Mouse (Mus musculus) large intestine, adult 2 months (tissue): ENCODE results near the gene Mcf2l. TPM values are rescaled to one million over a fixed set of nuclear protein-coding genes. Genes with fewer than 3 reads are reported as not detected.

Source experiments
- DNase-seq: peaks from one replicate; pipeline ENCODE4 v3.0.0-alpha.2; 2012; ENCODE audit warnings: low read depth, low spot score
- WGBS: fragments of 180-500 bp; shearing (Covaris S2); methylation state at CpG from one replicate; pipeline ENCODE4 v1.1.7; 2018; 5-methylcytosine and 5-hydroxymethylcytosine counted together
- polyA plus RNA-seq: library from polyadenylated mRNA; depleted of rRNA; stranded (reverse); fragments of >200 nt; gene quantifications from 2 replicates; pipeline ENCODE4 v1.2.3, GENCODE M21; 2012

The Mcf2l gene
- polyA plus RNA-seq, 1 experiment = 14.1 TPM

DNA sequence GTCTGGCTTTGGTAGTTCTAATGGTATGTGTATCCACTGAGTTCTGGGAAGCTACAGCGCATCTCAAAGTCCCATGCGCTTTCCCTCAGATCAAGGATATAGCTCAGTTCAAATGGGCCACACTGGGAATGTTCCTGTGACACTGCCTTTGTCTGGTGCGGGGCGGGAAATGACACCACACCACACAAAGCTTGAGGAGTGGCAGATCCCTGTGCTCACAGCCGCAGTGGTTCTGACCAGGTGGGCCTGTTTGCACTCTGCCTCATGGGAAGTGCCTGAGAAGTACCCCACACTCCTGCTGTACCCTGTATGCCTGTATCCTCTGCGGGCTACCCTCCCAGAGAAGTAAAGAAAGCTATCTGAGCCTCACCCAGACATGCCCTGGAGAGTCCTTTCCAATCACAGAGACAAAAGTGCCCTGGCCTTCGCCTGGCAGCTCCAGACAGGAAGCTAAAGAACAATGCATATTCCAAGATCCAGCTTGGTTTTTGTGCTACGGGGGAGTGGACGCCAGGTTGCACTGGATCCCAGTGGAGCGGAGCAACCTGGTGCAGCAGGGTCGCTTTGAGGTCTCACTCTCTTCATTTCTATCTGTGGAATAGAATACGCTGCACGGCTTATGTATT is 30.3 kb downstream of the Mcf2l start:
- 88% methylated on average over 13 of the region's 13 CpGs for WGBS
- no peak for DNase-seq

DNA sequence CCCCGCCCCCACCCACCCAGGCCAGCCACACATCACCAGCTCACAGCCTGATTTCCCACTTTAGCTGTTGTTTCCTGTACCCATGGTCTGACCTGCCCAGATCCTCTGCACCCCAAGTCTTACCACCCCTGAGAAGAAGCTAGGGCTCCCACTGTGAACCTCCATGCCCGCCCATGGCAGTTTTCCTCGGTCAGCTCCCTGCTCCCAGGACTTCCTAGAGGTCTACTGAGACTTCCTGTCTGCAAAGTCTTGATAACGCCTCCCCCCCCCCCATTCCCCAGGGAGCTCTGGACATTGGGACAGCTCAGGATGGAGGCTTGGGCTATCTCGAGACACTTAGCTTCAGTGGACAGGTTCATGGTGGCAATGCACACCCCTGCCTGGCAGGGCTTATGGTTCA is 31.5 kb downstream of the Mcf2l start:
- 71% methylated on average over 5 of the region's 5 CpGs for WGBS
- DNase-seq = no peak

DNA sequence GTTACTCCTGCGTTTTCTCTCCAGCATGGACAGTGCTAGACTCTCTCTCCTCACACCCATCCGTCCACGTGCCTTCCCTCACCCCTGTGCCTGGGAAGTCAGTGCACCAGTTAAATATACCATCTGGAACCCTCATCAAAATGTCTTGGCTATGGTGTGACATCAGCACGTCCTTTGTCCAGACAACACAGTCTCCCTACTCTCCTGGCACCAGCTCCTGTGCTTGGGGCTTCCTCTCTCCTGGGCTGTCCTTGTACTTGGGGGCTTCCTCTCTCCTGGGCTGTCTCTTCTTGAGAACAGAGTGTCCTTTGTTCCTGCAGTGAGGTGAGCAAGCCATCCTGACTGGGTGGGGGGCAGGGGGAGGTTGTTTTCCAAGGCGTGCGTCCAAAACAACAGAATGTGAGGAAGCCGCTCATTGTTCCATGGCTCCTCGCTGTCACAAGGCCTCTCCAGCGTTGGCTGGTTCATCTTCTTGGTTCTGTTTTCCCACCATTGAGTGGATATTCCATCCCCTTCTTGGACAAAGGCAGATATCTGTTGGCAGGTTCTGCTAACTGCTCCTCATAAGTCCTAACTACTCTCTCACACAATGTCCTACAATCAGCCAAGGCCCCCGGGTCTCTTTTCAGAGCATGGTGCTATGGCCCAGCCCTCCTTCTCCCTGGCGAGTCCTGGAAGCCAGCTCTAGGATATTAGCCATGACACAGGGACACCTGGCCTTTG is 32.2 kb downstream of the Mcf2l start:
- no peak for DNase-seq

DNA sequence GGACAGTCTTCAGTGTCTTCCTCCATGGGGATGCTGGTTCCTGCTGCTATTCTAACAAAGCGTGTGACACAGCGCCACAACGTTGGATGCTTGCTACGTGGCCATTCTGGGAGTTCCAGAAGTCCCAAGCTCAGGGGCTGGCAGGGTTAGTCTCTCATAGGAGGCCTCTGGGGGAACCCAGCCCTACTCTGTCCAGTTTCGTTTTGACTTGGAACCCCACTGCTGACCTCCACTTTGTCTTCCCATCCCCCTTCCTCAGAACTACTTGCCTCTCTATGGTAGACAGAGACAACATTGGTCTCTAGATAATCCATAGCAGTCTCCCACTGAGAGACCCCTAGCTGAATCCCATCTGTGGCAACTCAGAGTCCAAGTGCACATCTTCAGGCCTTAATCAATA is 33.0 kb downstream of the Mcf2l start:
- WGBS = 83% methylated on average over 5 of the region's 5 CpGs
- no peak for DNase-seq

More for the DNA sequence above, 32.2 kb downstream of the Mcf2l start:
- 79% methylated on average over 11 of the region's 11 CpGs for WGBS

DNA sequence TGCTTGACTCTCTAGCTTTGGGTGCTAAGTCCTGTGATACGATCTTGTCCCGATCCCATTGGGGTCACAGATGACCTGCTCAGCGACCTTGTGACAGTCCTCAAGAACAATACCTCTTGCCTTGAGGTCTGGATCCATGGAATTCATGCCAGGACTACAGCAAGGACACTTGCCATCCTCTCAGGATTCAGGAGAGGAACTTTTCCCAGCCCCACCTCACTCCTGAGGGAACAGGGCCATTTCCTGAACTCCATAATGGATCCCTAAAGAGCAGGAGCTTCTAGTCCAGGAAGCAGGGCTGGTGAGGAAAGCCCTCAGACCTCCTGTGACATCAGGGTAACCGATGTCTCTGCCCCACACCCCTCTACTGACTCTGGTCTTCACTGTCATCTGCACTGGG is 34.1 kb downstream of the Mcf2l start:
- WGBS = 74% methylated on average over 4 of the region's 4 CpGs
- DNase-seq = no peak

DNA sequence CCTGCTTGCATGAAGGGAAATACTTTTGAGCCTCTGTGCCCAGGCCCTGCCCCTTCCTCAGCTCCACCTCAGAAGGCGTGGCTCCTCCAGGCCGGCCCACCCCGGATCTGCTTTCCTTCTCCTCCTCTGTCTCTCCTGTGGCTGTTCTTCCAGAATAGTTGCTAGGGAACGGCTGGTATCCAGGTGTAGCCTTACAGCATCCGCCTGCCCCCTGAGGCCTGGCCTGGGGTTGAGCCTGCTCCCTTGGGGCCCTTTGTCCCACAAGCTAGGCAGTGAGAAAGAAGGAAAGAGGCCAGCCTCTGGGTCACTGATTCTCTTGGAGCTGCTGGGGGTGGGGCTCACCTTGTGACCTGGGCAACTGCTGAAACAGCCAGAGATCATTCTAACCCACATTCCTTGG is 38.4 kb downstream of the Mcf2l start:
- DNase-seq = no peak
- WGBS = 27% methylated on average over 5 of the region's 5 CpGs

DNA sequence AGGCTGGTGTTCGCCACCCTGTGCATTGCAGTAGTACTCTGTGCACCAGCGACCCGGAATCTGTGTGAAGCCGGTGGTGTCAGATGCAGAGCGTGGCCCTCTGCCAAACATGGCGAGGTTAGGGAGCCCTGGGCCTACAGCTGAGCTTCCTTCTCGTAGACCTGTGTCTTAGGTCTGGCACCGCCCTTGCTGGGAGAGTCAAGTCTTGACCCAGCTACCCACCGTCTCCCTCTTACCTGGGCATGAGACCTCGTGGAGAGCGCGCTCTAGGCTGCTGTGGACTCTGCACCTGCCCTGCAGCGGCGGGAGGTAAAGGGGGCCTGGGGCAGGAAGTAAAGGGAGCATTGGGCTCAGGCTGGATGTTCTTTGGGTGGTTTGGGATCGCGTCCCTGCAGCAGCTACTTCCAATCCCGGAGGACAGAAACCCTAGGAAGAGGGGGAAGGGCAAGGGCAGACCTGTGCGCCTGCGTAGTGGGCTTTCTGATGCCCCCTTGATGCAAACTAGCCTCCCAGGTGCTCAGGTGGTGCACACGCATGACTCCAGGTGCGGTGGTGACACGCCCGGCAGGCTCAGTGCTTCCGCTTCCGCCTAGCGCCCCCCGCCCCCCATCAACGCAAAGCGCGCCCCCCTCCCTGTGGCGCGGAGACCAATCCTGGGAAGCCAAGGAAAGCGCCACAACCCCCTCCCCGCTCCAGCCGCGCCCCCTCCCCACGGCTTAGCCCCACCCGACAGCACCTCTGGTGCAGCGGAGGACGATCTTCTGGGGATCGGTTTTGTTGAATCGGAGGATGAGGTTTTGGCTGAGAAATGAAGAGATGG is 41.8 kb downstream of the Mcf2l start:
- WGBS = 9% methylated on average over 42 of the region's 42 CpGs
- DNase-seq = no peak

DNA sequence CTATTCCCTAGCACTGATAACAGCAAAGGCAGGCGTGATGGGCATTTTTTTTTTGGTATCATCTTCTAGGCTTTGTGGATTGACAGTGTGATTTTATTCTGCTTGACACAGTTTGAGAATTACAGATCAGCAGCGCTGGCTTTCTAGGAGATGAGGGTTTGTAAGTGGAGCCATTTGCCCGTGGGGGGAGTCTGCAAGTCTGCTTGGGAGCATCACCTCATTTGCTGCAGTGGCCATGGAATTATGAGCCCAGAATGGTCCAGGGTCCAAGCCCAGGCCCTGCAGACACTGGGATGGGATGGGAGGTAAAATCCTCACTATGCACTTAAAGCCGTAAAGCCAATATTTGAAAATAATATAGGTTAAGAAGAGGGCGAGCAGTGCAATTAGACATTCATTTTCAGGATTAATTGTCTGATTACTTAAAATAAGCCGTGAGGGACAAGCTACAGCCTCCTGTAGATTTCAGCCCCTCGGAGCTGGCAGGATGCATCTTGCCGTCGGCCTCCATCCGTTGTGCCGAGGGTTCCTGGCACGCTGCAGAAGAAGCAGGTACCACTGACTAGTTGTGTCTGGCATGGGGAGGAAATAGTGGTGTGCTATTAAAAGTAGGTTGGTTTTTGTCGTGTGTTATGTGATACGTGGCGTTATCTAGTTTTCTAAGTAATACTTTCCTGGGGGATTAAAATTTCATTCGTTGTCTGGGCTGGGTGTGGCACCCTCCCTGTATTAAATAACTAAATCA is 42.7 kb downstream of the Mcf2l start:
- WGBS = 75% methylated on average over 16 of the region's 16 CpGs
- no peak for DNase-seq

DNA sequence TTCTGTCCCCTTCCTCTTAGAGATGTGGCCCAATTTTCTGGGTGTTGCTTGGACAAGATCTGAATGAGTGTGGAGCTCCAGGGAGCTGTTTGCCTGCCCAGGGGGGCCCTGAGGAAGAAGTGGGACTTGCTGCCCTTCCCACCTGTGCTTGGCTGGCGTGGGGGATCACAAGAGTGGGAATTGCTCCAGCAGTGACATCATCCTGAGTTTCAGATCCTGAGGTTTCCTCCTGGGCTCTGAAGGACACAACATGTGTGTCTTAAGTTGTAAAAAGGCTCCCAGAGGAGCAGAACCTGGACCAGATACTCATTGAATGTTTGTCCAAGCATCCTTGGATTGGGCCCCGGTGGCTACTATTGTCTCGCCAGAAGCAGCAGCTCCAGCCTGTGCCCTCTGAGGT is 43.4 kb downstream of the Mcf2l start:
- 68% methylated on average over 3 of the region's 3 CpGs for WGBS
- no peak for DNase-seq

DNA sequence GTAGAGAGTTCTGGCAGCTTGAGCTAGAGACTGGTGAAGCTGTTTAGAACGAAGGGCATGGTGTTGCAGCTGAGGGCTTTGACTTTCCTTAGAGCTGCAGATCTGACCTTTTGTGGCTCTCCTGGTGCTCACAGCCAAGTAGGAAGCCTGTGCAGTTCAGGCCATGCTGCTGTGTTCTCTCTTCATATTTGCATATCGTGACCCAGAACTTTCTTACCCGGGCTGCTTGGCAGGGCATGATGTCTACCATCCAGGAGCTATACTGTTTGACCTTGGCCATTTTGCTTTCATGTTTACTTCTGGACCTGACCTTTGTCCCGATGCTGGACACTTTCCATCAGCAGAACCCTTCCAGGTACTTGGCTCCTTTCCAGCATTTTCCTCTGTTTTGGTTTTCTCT is 44.2 kb downstream of the Mcf2l start:
- WGBS = 53% methylated on average over 4 of the region's 4 CpGs
- no peak for DNase-seq

DNA sequence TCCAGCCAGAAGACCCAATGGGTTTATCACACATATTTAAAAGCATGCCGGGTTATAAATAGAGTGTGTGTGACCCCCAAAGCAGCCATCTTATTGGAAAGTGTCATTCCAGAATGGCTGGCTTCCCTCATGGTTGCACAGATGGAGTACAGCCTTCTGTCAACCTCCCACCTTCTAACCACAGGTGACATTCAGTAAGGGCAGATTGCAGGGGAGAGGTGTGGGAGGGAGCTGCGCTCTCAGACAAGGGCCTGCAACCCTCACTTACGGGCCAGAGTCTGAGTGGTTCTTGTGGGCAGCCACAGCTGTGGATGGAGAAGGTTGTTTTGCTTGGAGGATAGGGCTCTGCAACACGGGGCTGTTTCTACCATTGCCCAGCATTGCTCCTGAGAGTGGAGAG is 47.0 kb downstream of the Mcf2l start:
- no peak for DNase-seq
- WGBS = 85% methylated on average over 4 of the region's 4 CpGs

DNA sequence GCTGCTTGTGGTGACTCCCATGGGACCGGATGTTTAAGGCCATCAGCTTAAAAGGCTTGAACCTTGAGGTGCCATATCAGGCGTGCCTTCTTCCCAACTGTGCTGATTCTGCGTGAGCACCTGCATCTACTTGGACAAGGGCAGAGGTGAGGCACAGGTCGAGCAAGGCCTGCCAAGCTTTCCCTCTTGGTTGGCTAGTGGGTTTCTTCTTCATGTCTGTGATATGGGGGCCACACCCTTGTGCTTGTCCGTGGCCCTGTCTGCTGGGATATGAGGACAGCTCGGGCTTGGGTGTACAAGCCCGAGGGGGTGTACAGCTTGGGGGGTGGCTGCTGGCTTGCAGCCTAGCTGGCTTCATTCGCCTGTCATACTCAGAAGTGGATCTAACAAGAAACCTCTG is 51.4 kb downstream of the Mcf2l start:
- DNase-seq = no peak
- WGBS = 80% methylated on average over 8 of the region's 8 CpGs

DNA sequence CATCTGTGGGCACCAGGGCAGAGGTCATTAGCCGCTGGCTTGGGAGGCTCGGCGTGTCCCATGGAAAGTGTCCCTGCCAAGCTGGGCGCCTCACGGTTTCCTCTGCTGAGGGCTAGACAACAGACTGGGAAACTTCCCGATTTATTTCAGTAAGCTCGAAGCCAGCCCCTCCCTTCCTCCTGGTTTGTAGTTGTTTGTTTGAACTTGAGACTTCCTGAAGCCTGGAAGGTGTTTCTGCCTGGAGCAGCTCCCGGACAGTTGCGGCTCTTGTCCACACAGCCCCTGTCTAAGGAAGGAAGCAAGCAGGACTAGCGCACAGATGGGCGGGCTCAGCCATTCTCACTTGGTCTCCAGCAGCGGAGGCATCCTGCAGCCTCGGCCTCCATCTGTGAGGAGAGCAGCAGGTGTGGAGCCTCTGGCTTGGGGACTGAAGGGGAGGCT is 52.4 kb downstream of the Mcf2l start:
- no peak for DNase-seq
- 17% methylated on average over 13 of the region's 13 CpGs for whole genome bisulfite sequencing

DNA sequence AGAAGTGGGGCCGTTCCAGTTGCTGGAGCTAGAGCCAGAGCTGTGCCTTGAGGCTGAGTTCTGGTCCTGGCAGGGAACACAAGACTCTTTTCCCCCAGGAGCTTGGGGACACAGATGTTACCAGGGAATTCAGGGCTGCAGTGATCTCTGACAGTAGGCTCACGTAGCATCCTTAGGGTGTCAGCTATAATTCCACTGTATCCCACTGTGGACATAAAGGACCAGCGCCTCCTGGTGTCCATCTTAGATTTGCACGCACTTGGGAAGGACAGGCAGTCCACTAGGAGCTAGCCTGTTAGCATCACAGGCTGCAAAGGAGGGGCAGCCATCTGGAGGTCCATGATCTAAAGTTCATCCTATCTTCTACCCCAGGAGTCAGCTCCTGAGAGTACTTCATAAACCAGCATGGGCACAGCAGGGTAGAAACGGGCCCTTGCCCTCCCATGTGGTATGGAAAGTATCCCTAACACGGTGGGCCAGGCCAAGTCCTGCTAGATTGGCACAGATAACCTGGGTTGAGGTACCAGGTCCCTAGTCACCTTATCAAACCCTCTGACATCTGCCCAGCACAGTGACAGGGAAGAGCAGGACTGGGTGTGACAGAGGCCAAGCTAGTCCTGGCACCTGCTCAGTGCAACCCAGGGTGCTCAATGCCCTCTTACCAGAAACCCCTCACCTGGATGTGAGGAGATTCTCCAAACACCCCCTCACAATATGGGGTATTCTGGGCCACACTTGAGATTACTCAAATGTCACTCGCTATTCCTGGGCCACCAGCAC is 53.8 kb downstream of the Mcf2l start:
- WGBS = 58% methylated on average over 7 of the region's 7 CpGs
- DNase-seq = no peak

DNA sequence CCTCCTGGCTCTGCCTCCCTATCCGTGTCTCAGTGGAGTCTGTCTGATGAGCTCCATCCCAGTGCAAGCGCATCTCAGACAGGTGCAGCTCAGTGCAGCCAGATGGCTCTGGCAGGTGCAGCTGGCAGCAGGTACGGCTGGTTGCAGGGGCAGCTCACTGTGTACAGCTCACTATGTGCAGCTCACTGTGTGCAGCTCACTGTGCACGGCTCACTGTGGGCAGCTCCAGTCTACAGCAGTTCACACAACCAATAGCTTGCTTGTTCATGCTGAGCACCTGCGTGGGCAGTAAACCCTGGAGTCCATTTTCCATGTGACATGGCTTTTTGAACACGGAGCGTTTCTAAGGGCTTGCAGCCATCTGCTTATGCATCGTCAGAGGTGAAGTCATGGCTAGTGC is 54.4 kb downstream of the Mcf2l start:
- no peak for DNase-seq
- WGBS = 70% methylated on average over 8 of the region's 8 CpGs

DNA sequence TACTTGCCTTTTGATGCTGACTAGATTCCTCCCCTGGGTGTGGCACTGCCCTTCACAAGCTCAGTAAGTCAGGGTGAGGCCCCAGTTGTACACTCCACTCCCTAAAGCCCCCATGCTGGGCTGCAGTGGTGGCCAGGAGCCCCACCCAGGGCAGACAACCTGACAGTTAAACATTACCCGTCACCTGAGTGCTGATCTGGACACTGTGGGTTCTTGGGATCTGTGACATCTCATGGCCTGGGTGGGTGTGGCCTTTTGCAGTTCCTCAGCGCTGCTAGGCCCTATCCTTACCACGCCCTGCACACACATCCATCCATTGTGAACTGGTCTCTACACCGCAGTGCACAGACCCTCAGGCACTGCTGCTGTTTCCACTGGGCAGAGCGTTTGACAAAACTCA is 55.3 kb downstream of the Mcf2l start:
- no peak for DNase-seq
- WGBS = 34% methylated on average over 5 of the region's 5 CpGs

DNA sequence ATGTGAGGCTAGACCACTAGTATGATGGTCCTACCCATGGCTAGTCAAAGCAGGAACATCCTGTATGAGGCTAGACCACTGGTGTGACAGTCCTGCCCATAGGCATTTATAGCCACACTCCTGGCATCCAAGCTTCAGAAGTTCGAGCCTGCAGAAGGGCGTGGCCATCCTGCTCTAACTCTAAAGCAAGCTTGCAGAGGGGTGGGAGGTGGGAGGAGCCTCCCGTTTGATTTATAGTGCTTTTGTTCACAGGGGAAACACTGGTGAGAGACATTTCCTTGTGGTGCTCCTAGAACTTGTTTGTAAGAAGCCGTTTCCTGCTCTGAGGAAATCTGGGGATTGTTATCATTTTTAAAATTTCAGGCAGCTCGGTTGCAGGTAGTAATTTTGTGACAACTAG is 56.7 kb downstream of the Mcf2l start:
- WGBS = 6% methylated on average over 5 of the region's 5 CpGs
- DNase-seq = no peak

DNA sequence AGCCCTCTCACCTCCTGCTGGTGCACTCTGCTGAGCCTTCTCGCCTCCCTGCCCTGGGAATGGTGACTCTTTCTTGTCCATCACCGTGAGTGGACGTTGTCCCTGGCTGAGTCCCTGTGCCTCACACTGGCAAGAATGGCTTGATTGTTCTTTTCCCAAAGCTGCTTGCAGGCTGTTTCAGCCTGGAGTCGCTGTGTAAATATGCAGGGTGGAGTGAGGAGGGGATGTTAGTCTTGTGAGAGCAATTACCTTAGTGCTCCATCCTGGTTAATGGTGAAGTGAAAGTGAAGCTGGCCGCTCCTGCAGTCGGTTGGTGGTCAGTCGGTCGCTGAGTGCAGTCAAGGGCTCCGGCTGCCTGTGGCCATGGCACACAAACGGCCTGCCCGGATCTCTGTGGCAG is 57.8 kb downstream of the Mcf2l start:
- 23% methylated on average over 11 of the region's 11 CpGs for WGBS
- no peak for DNase-seq

DNA sequence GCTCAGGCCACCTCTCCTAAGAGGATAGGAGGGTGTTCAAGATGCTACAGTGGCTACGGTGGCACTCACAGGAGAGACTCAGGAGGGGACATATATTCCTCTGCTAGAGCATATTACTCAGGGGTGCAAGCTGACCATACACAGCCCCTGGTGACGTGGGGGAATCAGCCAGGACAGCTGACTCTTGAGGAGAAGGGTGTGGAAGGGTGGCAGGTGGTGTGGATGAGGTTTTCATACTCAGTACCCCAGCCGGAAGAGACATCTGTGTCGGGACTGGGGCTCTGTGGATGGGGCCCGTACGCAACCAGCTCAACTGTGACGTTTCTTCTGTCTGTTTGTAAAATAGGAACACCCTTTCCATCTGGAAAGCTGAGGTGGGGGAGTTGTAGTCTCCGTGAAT is 58.9 kb downstream of the Mcf2l start:
- WGBS = 46% methylated on average over 8 of the region's 8 CpGs
- DNase-seq = no peak
